Mouse (Mus musculus): ENCODE results near the gene Erp29. TPM values are rescaled to one million over a fixed set of nuclear protein-coding genes. Genes with fewer than 3 reads are reported as not detected.
A peak's percentile ranks its signal among the peaks of the same experiment; 100 is the strongest.
"Not testable (repeated sequence)": the region's sequence is repeated elsewhere in the genome, so short reads cannot be mapped to it uniquely, and the experiment has no call there.

Gene Erp29
- 100 to 1,000 TPM; 140 to 150 TPM for total RNA-seq (2021)
- long read RNA-seq, full-length matches to known transcripts: 51 of 54 reads
- long read RNA-seq, partial matches to known transcripts: 0 of 54 reads
- long read RNA-seq, other reads (novel, unspliced or antisense): 3 of 54 reads

DNA sequence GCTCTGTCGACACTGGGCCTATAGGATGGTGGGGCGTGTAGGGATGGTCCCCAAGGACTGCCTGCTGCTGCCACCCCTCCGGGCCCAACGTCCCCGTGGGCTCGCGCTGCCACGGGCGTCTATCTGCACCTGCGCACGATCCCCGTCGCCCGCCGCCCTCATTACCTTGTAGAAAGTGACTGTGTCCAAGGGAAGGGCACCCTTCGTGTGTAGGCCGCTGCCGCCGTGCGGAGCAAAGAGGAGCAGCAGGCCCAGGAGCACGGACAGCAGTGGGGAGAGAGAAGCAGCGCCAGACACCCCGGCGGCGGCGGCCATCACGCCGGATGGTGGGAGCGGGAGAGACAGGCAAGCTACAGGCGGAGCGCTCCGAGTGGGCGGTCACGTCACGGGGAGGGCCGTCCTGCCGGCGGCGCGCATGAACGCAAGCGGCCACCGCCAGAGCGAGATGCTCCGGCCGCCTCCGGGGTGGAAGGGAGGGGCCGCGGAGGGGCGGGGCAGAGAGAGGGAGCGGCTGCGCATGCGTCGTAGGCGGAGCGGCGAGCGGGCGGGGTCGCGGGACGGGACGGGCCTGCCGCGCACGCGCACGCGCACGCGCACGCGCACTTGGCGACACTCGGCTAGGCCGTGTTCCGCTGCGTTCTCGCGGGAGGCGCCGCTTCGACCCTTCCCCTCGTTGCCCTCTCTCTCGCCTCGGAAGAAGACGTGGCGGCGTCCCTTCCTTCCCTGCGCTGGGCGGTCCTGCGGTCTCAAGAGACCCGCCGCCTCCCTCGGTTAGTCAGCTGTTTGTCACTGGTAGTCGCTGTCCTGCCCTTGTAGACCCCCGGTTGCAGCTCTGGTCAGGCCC is at the start of gene Erp29:
Gene Erp29, minus strand, starts transcription at position 481 of the 844 bp plus-strand sequence.
- peak; percentile 98 to 99 for DNase-seq (ENCODE audit: low spot score in 2 of 2)

DNA sequence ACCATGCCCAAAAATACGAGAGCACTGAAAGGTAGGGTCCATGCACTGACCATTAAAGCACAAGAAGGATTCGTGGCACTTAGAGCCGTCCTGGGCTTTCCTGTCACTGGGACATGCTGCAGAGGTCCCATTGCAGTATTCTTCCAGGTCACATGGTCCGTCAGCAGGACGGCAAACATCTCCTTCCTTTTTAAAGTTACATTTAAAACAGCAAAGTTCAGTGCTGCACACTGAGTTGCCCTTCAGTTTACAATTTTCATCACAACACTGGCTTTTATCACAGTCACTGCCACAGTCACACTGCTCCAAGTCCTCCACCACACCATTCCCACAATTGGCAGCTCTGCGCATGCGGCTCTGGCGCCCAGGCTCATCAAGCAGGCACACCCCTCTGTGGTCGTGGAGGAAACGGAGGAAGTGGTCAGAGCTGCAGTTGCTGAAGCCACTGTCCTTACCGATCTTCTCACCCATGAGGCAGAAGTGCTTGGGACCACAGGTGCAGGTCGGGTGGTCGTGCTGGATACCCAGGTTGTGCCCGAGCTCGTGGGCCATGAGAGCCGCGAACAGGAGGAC is 49.2 kb upstream of the Erp29 start:
- not testable (repeated sequence) for DNase-seq (ENCODE audit: low spot score in 2 of 2)

DNA sequence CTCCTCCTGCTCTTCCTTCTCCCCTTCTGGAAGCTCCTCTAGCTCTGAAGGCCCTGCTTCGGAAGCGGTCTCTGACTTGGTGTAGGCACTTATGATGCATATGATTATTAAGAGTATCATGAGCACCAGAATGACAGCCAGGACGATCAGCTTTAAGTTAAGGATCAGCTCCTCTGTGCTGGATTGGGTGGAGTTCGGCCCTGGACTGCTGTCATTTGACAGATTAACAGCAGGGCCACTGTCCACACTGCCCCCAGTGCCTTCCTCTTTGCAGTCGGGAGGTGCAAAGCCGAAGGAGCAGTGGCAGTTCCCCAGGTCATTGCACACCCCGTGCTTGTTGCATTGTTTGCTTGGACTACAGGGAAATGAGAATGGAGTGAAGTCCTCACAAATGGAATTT is 48.4 kb upstream of the Erp29 start:
- DNase-seq (ENCODE audit: low spot score in 2 of 2): no peak

DNA sequence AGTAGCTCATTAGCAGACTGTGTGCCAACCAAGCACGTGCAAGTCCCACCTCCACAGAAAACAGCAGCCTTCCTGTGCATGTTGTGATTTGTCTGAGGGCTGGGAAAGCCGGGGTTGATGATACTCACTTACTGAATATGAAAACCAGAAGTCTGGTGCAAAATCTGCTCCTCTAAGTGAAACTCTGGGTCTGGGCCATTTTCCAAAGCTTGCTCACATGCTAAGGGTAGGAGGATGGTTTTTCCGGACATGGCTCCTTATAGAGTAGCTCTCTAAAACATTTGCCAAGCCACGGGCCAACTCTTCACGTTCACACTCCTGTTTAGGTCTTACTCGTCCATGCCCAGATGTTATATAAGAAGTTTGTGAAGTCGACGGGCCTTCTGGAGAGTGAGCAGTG is 41.0 kb upstream of the Erp29 start:
- peak; percentile 38 to 66 for DNase-seq (ENCODE audit: low spot score in 2 of 2)

DNA sequence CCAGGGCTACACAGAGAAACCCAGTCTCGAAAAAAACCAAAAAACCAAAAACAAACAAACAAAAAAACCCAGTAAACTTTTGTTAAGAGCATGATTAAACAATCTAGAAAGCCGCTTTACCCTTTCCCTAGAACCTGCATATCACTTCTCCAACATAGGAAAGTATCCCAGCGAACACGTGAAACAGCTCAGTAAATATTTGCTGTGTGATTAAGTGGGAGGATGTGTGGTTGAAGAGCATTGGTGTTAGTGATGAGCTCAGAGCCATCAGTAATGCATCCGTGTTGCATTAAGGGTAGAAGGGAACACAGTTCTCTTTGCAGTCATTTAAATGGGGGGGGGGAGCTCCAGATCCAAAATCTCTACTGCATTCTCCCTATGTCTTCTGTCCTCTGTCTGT is 32.5 kb upstream of the Erp29 start:
- DNase-seq (ENCODE audit: low spot score in 2 of 2): no peak

DNA sequence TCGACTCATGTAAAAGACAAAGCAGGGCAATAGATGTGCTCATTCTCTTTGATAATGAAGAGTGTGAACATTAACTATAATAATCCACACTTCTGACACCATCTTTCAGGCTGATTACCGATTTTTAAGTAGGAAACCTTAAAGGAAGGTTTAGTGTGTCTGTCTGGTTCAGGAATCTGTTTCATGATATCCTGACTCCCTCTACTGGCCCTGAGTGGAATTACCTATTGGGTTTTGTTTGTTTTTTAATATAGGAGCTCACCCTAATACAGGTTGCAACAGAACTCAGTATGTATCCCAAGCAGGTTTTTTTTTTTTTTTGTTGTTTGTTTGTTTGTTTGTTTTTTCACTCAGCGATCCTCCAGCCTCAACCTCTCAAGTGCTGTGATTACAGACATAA is 25.4 kb upstream of the Erp29 start:
- DNase-seq (ENCODE audit: low spot score in 2 of 2): peak in 1 of 2 experiments; percentile 81

DNA sequence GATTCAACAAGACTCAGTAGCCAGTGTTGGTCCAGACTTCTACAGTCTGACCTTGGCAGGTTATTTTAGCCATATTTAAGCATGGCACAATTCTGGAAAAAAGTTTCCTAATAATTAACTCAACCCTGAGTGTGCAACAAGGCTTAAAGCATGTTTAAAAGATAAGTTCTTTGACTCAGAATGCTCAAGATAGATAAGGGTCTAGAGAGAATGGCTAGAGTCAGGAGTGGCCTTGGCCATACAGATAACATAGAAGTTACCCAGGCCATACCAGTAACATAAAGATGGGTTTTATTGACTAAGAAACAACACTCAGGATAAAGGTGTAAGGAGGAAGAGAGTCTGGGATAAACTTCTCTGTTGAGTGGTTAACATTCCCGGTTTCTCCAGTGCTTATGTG is 23.7 kb upstream of the Erp29 start:
- no peak for DNase-seq (ENCODE audit: low spot score in 2 of 2)

DNA sequence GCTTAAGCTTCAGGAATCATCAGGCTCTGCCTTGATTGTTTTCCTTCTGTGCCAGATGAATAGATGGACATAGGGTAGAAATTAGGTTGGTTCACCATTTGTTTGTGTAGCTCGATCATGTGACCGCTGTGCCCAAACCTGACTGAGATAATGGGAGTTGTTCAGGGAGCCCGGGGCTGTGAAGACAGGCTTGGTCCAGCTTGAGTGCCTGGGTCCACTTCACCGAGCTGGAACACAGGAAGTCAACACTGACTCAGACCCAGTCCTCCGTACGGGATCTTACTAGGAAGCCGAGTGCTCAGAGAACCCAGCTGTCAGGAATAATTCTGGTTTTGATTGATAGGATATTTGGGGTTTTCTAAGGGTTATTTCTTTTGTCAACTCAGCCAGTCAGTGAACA is 22.3 kb upstream of the Erp29 start:
- DNase-seq (ENCODE audit: low spot score in 2 of 2): no peak

DNA sequence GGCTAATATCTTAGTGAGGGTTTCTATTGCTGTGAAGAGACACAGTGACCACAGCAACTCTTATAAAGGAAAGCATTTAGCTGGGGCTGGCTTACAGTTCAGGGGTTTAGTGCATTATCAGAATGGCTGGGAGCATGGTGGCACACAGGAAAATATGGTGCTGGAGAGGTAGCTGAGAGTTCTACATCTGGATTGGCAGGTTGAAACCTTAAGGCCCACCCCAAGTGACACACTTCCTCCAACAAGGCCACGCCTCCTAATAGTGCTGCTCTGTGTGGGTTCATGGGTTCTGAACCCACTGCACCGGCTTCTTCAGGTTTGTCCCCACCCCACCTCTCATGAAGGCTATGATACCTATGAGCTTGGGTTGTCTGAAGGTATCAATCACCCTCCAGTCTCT is 20.1 kb upstream of the Erp29 start:
- DNase-seq (ENCODE audit: low spot score in 2 of 2): no peak

DNA sequence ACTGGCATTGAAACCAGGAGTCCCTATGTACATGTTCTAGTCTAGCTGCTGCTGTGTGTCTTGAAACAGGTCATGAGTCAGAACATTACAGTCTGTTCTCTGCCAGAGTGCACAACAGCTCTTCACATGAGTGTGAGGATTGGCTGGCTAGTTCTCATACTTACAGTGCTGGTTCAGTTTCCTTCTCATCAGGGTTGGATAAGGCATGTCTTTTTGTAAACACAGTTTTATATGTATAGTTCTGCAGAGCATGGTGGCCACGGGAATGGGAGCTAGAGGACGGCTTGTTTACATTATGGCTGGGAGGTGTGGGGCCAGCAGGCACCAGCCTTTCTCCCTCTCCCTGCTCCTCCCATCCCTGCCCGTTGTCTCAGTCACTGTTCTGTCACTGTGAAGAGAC is 17.3 kb upstream of the Erp29 start:
- DNase-seq (ENCODE audit: low spot score in 2 of 2): no peak

DNA sequence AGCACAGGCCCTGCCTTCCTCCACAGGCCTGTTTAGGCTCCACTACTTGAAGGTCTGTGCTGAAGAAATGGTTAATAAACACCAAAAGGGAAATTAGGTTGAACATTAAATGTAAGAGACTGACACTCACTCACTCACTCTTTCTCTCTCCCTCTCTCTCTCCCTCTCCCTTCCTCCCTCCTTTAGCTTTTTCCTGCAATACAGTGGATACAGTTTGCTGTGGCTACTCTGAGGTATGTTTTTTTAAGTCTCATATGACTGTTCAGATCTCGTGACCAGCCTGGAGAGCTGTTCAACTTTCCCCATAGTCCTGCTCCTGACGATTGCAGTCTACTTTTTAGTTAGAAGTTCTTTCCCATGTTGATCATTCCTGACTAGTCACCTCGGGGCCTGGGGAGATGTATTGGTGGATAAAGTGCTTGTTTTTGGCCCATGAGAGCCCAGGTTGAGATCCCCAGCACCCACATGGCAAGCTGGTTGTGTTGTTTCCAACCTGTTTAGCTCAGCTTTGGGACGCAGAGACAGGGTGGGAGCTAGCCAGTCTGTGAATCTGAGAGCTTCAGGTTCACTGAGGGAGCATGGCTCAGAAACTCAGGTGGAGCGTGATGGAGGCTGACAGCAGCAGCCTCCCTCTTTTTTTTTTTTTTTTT is 11.4 kb upstream of the Erp29 start:
- DNase-seq (ENCODE audit: low spot score in 2 of 2): no peak

DNA sequence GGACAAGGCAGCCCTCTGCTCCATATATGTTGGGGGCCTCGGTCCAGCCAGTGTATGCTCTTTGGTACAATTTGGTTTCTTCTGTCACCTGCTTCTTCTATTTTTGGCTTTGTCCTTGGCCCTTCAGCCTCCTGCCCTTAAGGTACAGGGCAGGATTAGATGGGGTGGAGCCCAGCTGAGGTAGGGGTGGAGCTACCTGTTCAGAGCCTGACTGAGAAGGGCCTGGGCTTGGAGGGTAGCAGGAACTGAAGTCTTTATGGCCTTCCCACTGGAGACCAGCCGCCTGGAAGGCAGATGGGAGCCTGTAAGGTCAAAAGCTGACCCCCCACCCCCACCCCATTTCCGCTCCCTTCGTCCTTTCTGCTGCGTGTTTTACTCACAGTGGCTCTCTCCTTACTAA is 10.7 kb upstream of the Erp29 start:
- no peak for DNase-seq (ENCODE audit: low spot score in 2 of 2)

DNA sequence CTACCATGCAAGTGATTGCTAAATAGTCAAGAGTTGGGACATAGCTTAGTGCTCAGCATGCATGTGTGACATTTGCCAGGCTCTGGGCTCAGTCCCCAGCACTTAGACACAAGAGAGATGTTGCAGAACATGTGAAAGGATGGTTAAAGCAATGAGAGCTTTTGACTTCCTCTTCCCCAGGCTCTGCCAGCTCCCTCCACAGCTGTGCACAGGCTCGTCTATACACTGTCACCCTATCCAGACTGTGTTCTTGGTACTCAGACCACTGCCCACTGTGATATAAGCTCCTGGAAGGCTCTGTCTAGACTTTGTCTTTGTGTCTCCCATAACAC is 9.8 kb upstream of the Erp29 start:
- no peak for DNase-seq (ENCODE audit: low spot score in 2 of 2)

DNA sequence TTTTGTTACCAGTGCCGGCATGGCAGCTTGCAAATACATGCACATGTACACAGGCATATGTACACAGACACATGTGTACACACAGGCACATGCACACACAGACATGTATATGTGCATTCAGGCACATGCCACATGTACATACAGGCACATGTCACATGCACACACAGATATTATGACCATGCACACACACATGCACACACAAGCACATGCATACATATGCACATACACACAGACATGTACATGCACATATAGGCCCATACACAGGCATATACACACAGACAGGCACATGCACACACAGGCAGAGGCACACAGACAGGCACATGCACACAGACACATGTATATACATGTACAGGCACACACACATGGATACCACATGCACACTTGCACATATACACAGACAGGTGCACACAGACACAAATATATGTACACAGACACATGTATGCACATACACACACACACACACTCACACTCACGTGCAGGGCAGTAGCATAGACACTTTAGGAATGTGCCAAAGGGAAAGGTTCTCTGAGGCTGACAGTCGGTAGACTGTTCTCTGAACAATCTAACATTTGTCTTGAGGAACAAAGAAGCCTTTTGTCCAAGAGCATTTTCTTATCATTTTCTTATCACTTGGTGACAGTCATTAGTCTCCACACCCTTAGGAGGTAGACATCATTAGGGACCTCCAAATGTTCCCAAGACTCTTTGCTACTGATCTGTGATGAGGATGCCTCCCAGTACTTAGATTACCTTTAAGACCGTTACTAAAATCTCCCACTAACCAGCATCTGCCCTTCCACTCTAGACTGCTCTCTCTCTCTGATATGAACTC is 9.2 kb upstream of the Erp29 start:
- no peak for DNase-seq (ENCODE audit: low spot score in 2 of 2)

DNA sequence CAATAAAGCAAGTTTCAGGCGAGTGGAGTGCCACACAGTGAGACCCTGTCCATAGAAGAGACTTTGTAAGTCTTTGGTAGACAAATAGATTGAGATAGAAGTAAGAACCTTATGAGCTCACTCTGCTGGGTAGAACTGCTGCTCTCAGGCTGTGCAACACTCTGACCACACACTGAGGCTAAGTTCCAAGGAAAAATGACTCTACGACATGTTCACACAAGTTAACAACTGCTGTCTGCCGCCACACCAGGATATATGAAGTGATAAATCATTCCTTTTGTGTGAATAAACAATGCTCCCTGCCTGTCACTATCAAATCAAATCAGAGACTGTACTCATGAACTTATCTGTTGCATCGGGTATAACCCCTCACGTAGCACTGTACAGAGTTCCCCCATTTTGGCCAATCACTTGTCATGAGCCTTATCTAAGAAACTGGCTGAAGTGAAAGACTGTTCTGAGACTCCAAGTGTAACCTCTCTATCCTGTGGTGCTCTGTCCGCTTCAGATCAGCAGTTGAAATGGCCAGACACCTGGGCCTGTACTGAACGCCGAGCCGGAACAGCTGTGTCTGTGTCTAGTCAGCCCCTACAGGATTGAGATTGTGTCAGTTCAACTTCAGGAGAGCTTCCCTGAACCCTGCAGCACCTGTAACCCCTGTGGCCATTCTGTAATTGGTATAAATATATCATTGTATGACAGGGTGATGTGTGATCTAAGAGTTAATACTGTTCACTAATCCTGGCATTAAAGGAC is 3.4 kb upstream of the Erp29 start:
- DNase-seq (ENCODE audit: low spot score in 2 of 2): no peak

DNA sequence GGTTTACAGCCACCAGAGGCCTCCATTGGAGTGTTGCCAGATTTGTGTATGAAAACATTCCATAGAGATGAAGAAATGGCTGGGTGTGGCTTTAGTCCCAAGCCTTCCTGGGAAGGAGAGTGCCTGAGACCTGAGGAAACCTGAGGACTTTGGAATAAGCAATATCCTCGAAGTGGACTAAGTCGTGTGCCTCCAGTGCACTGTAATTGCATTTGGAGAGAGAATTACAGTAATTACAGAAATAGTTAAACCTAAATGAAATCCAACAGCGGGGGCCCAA is 2.1 kb upstream of the Erp29 start:
- no peak for DNase-seq (ENCODE audit: low spot score in 2 of 2)

DNA sequence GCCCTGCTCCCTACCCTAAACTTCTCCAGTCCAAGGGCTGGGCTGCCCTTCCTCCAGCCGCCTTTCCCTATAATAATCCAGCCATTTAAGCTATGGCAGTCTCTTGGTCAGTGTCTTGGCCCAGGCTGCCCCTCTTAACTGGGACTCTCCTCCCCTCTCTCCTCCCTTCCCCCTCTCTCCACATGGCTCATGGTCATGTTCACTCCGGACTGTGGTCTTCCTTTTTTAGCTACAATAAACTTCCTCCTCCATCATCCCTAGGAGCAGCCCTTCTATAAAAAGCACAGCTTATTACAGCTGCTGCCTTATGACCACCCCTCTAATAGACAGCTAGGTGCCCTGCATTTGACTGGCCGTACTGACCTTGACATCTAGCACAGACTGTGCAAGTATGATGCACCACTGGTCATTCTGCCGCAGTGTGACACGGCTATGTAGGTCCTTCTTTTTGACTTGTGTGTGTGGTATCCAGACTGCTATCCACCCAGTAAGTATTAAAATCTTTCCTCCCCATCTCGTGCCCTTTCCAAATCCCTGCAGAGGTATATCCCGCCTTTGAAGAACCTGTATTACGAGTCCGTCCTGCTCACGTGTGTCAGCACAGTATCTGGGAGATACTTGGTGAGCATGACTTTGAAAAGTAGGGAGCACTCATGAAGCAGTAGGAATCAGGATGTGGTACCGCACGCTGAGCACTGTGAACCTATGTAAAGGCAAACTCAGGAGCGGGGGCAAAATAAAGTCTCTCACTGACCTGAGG is 1.6 kb upstream of the Erp29 start:
- no peak for DNase-seq (ENCODE audit: low spot score in 2 of 2)

DNA sequence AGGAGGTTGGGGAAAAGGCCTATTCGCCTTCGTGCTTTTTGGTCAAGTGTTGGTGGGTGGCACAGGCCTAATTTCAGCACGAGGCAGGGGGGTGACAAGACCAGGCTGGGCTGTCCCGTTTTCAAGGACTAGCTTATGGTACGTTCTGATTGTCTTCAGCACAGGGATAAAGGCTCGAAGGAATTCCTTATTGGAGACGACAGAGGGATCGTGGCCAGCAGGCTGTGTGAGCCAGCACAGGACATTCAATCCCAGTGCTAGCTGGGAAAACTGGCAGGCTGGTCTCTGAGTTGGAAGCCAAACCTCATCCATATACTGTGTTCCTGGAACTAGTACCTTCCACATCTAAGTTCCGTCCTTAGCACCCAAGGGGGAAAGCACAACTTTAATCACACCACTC is 600 bp upstream of the Erp29 start:
- DNase-seq (ENCODE audit: low spot score in 2 of 2): no peak

DNA sequence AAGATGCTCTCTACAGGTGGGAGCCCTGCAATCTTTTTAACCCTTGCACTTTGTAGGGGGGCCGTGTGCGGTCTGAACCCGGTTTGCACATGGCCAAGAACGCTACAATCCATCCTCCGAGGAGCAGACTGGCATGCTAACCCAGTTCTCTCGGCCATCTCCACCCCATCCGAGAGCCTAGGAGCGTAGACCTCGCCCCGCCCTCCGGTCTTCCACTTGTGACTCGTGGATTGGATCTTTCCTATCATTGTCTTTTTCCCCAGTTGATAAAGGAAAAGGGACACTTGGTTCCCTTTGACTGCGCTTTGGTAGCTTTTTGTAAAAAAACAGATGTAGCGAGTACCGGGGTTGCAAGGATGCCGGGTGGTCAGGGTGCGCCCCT is 671 bp downstream of the Erp29 start, which contains the start of gene Tmem116:
Gene Tmem116, plus strand, starts transcription at position 250 of the 382 bp plus-strand sequence.
- DNase-seq (ENCODE audit: low spot score in 2 of 2): peak in 1 of 2 experiments; percentile 45

DNA sequence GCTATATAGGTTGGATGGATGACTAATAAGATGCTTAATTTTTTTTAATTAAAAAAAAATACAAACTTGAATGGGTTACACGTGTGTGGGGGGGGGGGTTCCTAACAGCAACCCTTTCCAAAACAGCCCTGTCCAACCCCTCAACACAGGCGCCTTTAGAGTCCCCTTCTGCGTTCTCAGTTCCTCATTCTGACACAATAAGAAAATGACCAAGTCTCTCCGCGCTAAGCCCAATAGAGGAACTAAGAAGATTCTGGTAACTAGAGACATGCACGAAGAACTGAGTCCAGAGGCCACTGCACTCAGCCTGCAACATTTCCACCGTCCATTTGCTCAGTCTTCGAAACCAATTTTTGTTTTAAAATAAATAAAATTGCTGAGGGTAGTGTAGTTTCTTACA is 1.1 kb downstream of the Erp29 start:
- no peak for DNase-seq (ENCODE audit: low spot score in 2 of 2)

All from layer of hippocampus, adult 18-20 months (tissue).